Mouse (Mus musculus): Measurements from ENCODE around the gene Stx6. TPM values are rescaled to one million over a fixed set of nuclear protein-coding genes. Genes with fewer than 3 reads are reported as not detected.

The Stx6 gene
- polyA plus RNA-seq, 1 experiment = 83.1 TPM

DNA sequence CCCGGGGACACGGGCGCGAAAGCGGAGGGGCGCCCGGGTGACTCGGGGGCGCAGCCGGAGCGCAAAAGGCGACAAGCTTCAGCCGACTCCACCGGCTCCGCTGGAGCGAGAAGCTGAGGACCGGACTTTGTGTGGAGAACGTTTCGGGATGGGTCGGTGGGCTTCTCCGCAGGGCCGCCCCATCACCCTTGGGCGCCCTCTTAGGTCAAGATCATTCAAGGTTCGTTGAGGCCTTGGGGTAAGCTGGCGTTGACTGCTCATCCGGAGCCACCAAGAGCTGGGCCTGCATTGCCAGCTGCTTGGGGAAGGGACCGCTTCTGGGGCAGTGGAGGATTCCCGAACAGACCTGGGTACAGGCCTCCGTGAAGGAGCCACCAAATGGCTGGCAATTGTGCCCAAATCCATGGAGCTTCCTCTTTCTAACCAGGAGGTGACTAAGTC is 86.3 kb downstream of the Stx6 start:
- Histone ChIP-seq H3K4me3 (replicated peaks; ENCODE audit: extremely low read depth, low read depth, low read length) (peak overlapping the region; percentile 35), H3K4me1 (ENCODE audit: control insufficient read depth, insufficient read depth, low read length) (no peaks in the 10 kb centered on the region)
- WGBS = 9% methylated on average over 29 of the region's 29 CpGs
- TF ChIP-seq CTCF (IDR thresholded peaks at IDR 0.05; ENCODE audit: insufficient read depth, low read length) (no peak), POLR2A (IDR thresholded peaks at IDR 0.05; ENCODE audit: borderline replicate concordance, extremely low read depth, low read depth, low read length) (no peak)
- no peak for DNase-seq

DNA sequence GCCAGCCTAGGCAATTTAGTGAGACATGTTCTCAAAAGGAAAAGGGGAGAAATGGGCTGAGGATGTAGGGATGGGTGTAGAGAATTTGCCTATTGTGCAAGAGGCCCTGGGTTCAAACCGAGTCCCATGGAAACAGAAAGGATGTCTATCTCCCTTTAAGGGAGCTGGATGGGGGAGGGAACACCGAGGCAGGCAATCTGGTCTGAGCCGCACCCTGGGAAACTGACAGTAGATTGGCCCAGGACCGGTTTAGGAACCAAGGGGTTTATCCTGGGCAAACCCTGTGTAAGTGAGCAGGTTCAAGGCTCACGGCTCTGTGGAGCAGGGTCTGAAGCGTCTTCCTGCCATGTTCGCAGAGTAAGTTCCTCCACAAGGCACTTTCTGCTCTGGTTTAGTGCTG is 87.0 kb downstream of the Stx6 start:
- Histone ChIP-seq H3K4me3 (replicated peaks; ENCODE audit: extremely low read depth, low read depth, low read length) (no peak overlapping the region), H3K4me1 (ENCODE audit: control insufficient read depth, insufficient read depth, low read length) (no peaks in the 10 kb centered on the region)
- WGBS = 79% methylated on average over 7 of the region's 7 CpGs
- DNase-seq = no peak
- no peak for TF ChIP-seq CTCF (IDR thresholded peaks at IDR 0.05; ENCODE audit: insufficient read depth, low read length)
- no peak for TF ChIP-seq POLR2A (IDR thresholded peaks at IDR 0.05; ENCODE audit: borderline replicate concordance, extremely low read depth, low read depth, low read length)

GRCm38 (mm10) chr1:155247441-155247840 is 88.9 kb downstream of the Stx6 start:
- 31% methylated on average over 5 of the region's 5 CpGs for WGBS
- TF ChIP-seq CTCF (IDR thresholded peaks at IDR 0.05; ENCODE audit: insufficient read depth, low read length) (no peak), POLR2A (IDR thresholded peaks at IDR 0.05; ENCODE audit: borderline replicate concordance, extremely low read depth, low read depth, low read length) (no peak)
- DNase-seq = no peak
- Histone ChIP-seq H3K4me3 (replicated peaks; ENCODE audit: extremely low read depth, low read depth, low read length) (no peak overlapping the region), H3K4me1 (ENCODE audit: control insufficient read depth, insufficient read depth, low read length) (no peaks in the 10 kb centered on the region)

DNA sequence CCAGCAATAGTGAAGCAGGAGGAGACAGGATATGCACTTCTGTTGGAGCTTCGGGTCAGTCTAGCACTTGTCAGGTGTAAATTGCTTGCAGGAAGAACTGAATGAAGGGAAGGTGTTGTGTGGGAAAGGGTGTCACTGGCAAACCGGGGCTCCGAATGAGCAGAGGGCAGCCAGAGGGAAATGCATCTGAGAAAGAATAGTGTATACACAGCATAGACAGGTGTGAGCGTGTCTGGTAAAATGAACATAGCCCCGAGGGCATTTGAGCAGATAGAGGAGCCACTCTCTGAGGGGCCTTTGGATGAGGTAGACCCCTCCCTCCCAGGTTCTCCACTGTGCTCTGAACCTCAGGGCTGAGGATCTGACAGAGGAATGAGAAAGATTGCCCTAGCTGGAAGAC is 89.5 kb downstream of the Stx6 start:
- Histone ChIP-seq H3K4me3 (replicated peaks; ENCODE audit: extremely low read depth, low read depth, low read length) (no peak overlapping the region), H3K4me1 (ENCODE audit: control insufficient read depth, insufficient read depth, low read length) (no peaks in the 10 kb centered on the region)
- no peak for DNase-seq
- 36% methylated on average over 5 of the region's 5 CpGs for WGBS
- TF ChIP-seq CTCF (IDR thresholded peaks at IDR 0.05; ENCODE audit: insufficient read depth, low read length) = no peak
- TF ChIP-seq POLR2A (IDR thresholded peaks at IDR 0.05; ENCODE audit: borderline replicate concordance, extremely low read depth, low read depth, low read length) = no peak

GRCm38 (mm10) chr1:155249896-155250295 is 91.4 kb downstream of the Stx6 start:
- DNase-seq = no peak
- H3K4me3 ChIP-seq (replicated peaks; ENCODE audit: extremely low read depth, low read depth, low read length) = no peak overlapping the region
- TF ChIP-seq POLR2A (IDR thresholded peaks at IDR 0.05; ENCODE audit: borderline replicate concordance, extremely low read depth, low read depth, low read length) = no peak
- TF ChIP-seq CTCF (IDR thresholded peaks at IDR 0.05; ENCODE audit: insufficient read depth, low read length) = no peak
- 54% methylated on average over 5 of the region's 5 CpGs for WGBS
- no peaks in the 10 kb centered on the region for H3K4me1 ChIP-seq (ENCODE audit: control insufficient read depth, insufficient read depth, low read length)

GRCm38 (mm10) chr1:155250531-155251135 is 92.1 kb downstream of the Stx6 start:
- Histone ChIP-seq H3K4me3 (replicated peaks; ENCODE audit: extremely low read depth, low read depth, low read length) (no peak overlapping the region), H3K4me1 (ENCODE audit: control insufficient read depth, insufficient read depth, low read length) (no peaks in the 10 kb centered on the region)
- WGBS = 53% methylated on average over 4 of the region's 4 CpGs
- no peak for DNase-seq
- no peak for TF ChIP-seq CTCF (IDR thresholded peaks at IDR 0.05; ENCODE audit: insufficient read depth, low read length)
- no peak for TF ChIP-seq POLR2A (IDR thresholded peaks at IDR 0.05; ENCODE audit: borderline replicate concordance, extremely low read depth, low read depth, low read length)

- no peak for DNase-seq
- no peaks in the 10 kb centered on the region for H3K4me1 ChIP-seq (ENCODE audit: control insufficient read depth, insufficient read depth, low read length)
- H3K4me3 ChIP-seq (replicated peaks; ENCODE audit: extremely low read depth, low read depth, low read length) = no peak overlapping the region
- TF ChIP-seq CTCF (IDR thresholded peaks at IDR 0.05; ENCODE audit: insufficient read depth, low read length) (no peak), POLR2A (IDR thresholded peaks at IDR 0.05; ENCODE audit: borderline replicate concordance, extremely low read depth, low read depth, low read length) (no peak)
- 75% methylated on average over 5 of the region's 5 CpGs for WGBS
Measured at GRCm38 (mm10) chr1:155251596-155251995, 93.1 kb downstream of the Stx6 start.

GRCm38 (mm10) chr1:155252631-155253121 is 94.2 kb downstream of the Stx6 start:
- Histone ChIP-seq H3K4me1 (ENCODE audit: control insufficient read depth, insufficient read depth, low read length) (no peaks in the 10 kb centered on the region), H3K4me3 (replicated peaks; ENCODE audit: extremely low read depth, low read depth, low read length) (no peak overlapping the region)
- TF ChIP-seq CTCF (IDR thresholded peaks at IDR 0.05; ENCODE audit: insufficient read depth, low read length) (no peak), POLR2A (IDR thresholded peaks at IDR 0.05; ENCODE audit: borderline replicate concordance, extremely low read depth, low read depth, low read length) (no peak)
- 43% methylated on average over 6 of the region's 6 CpGs for WGBS
- no peak for DNase-seq

GRCm38 (mm10) chr1:155253126-155253525 is 94.6 kb downstream of the Stx6 start:
- no peak for TF ChIP-seq CTCF (IDR thresholded peaks at IDR 0.05; ENCODE audit: insufficient read depth, low read length)
- TF ChIP-seq POLR2A (IDR thresholded peaks at IDR 0.05; ENCODE audit: borderline replicate concordance, extremely low read depth, low read depth, low read length) = no peak
- no peak for DNase-seq

DNA sequence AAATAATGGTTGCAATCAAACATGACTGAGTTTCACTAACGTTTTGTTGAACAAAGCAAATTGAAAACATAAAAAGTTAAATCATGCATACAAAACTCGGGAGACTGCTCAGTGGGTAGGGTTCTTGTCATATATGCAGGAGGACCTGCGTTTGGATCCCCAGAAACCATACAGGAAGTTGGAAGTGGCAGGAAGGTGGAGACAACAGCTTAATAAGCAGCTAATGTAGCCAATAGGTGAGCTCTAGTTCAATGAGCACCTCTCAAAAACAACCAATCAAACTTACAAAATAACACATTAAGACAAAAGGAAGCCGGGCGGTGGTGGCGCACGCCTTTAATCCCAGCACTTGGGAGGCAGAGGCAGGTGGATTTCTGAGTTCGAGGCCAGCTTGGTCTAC is 95.8 kb downstream of the Stx6 start:
- WGBS = 85% methylated on average over 8 of the region's 8 CpGs
- DNase-seq = no peak
- no peak overlapping the region for H3K4me3 ChIP-seq (replicated peaks; ENCODE audit: extremely low read depth, low read depth, low read length)
- TF ChIP-seq POLR2A (IDR thresholded peaks at IDR 0.05; ENCODE audit: borderline replicate concordance, extremely low read depth, low read depth, low read length) (no peak), CTCF (IDR thresholded peaks at IDR 0.05; ENCODE audit: insufficient read depth, low read length) (no peak)
- no peaks in the 10 kb centered on the region for H3K4me1 ChIP-seq (ENCODE audit: control insufficient read depth, insufficient read depth, low read length)

More at GRCm38 (mm10) chr1:155253126-155253525, 94.6 kb downstream of the Stx6 start:
- WGBS = 65% methylated on average over 12 of the region's 12 CpGs
- no peaks in the 10 kb centered on the region for H3K4me1 ChIP-seq (ENCODE audit: control insufficient read depth, insufficient read depth, low read length)
- no peak overlapping the region for H3K4me3 ChIP-seq (replicated peaks; ENCODE audit: extremely low read depth, low read depth, low read length)

Other genes with a start within 250 kb of the Stx6 start
- gene Ier5, start 59.1 kb upstream of the Stx6 start, polyA plus RNA-seq (2012; rRNA removed) = 38.1 and 42.8 TPM in 2 replicates
- 6.3 and 11.1 TPM in 2 replicates for gene Mr1, start 11.9 kb upstream of the Stx6 start, polyA plus RNA-seq (2012; rRNA removed)
- 9.3 and 9.9 TPM in 2 replicates for gene BC034090, start 85.7 kb downstream of the Stx6 start, polyA plus RNA-seq (2012; rRNA removed)